Mouse (Mus musculus) stomach, embryonic 15.5 days (tissue): ENCODE results near the gene Zfp248. TPM values are rescaled to one million over a fixed set of nuclear protein-coding genes. Genes with fewer than 3 reads are reported as not detected.

ENCODE experiments used
- microRNA-seq: library from miRNA; unstranded; fragments of <30 nt; microRNA quantifications from one replicate; pipeline ENCODE4, GENCODE M21; 2016
- polyA plus RNA-seq: library from polyadenylated mRNA; unstranded; fragments of >200 nt; fragmentation: Nextera tagmentation; extraction: Ambion mirVana; gene quantifications from 2 replicates; pipeline ENCODE4 v1.2.1, GENCODE M21; 2015

The Zfp248 gene
- polyA plus RNA-seq, 1 experiment from 2014 or later: 7.1 TPM

Small RNA genes lying within 50 kb of the gene (microRNA-seq; reads per million reads assigned to microRNA genes)
- gene Gm25953: not detected

Other genes starting within 250 kb of the Zfp248 start
- gene Bms1, start 36.1 kb downstream of the Zfp248 start, polyA plus RNA-seq: 28.0 and 32.0 TPM in 2 replicates
- gene Zfp9, start 23.8 kb upstream of the Zfp248 start, polyA plus RNA-seq: 8.8 and 9.0 TPM in 2 replicates
- gene Ankrd26, start 106.7 kb upstream of the Zfp248 start, polyA plus RNA-seq: 10.8 and 13.0 TPM in 2 replicates